Mouse (Mus musculus) naive thymus-derived CD4-positive, alpha-beta T cell, adult 2 months (primary cell): ENCODE results near the gene Pde1b.

ENCODE experiments used
- DNase-seq: peaks from one replicate; pipeline ENCODE4 v3.0.0-alpha.2; 2011; ENCODE audit warnings: low read depth

The Pde1b gene

DNA sequence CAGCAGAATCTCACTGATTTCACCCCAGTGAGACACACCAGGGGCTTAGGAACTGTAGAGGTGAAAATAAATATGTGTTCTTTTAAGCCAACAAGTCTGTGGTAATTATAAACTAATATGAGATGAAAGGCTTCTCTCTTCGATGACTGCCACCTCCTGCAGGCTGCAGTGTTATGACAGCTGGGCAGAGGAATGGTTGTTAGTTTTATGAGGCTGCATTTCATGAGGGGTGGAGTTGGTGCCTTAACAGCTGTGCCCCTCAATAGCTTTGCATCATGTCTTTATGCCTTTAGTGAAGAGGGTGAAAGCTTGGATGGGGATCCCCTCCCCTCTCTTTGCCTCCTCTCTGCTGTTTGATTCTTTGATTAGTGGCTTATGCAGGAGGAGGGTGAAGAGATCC is 48.2 kb downstream of the Pde1b start:
- no peak for DNase-seq

DNA sequence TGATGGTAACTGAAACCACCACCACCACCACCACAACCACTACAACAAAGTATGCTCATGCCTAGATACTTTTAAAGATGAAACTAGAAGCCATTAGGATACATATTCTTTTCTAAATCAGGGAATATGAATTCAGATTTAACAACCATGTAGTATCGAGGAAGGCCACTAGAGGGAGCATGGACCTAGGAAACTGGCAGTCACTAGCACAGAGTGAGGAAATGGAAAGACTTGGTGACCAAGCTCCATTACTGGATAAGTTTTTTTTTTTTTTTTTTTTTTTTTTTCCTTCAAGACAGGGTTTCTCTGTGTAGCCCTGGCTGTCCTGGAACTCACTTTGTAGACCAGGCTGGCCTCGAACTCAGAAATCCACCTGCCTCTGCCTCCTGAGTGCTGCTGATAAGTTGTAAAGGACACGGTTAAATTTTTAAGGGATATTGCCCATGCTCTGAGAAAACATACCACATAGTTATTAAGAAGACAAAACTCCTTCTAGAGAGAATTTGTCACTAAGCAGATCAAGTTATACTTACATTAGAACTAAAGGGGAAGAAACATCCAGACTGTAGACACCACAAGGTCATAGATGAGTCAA is 49.4 kb downstream of the Pde1b start:
- DNase-seq = peak; percentile 59

DNA sequence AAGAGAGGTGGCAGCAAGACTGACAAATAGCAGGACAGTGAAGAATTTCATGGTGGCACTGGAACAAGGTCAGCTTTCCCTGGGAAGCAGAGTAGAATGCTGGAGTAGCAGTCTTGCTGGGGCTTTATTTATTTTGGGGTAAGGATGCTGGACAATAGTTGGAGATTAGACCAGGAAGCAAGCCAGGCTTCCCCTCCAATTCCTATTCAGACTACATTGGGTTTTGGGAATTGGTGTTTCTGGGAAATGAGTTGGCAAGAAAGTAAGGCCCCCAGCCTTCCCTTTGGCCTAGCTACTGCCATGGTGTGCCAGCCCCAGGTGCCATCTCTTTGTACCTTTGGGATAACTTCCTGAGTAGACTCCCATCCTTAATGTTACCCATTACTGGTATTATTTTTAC is 62.1 kb downstream of the Pde1b start, which contains the start of gene Glycam1:
TSS of gene Glycam1 (minus strand) at position 101 of the 400 bp plus-strand sequence.
- DNase-seq = no peak
